Mouse (Mus musculus) gastrocnemius, adult 8-10 months (tissue): Measurements from ENCODE around the gene Tnni1. TPM values are rescaled to one million over a fixed set of nuclear protein-coding genes. Genes with fewer than 3 reads are reported as not detected.

Source experiments
- DNase-seq, 2 experiments: peaks; one replicate each; pipeline ENCODE4 v3.0.0; 2022; ENCODE audit warnings: low spot score in 2 of 2
- total RNA-seq, 4 experiments: library from RNA; stranded (reverse); gene quantifications; 2 replicates each; pipeline ENCODE4 v1.2.4; 2022

Gene Tnni1
- total RNA-seq, 4 experiments from 2014 or later: 238 to 314 (median 288) TPM

GRCm38 (mm10) chr1:135840675-135841395 lies 61.6 kb downstream of the Tnni1 start:
- no peak for DNase-seq

GRCm38 (mm10) chr1:135843519-135844262 lies 64.5 kb downstream of the Tnni1 start:
- DNase-seq: no peak

GRCm38 (mm10) chr1:135844481-135844880 lies 65.2 kb downstream of the Tnni1 start:
- no peak for DNase-seq

GRCm38 (mm10) chr1:135846632-135847031 lies 67.4 kb downstream of the Tnni1 start:
- no peak for DNase-seq

- DNase-seq: no peak
Measured at GRCm38 (mm10) chr1:135847139-135847562, 67.9 kb downstream of the Tnni1 start.

GRCm38 (mm10) chr1:135847611-135848351 lies 68.5 kb downstream of the Tnni1 start:
- DNase-seq: no peak

GRCm38 (mm10) chr1:135850722-135851512 lies 71.7 kb downstream of the Tnni1 start:
- peak in 1 of 2 experiments; percentile 14 for DNase-seq

GRCm38 (mm10) chr1:135852044-135852756 lies 73.0 kb downstream of the Tnni1 start:
- DNase-seq: no peak

GRCm38 (mm10) chr1:135853200-135853599 lies 74.0 kb downstream of the Tnni1 start:
- no peak for DNase-seq

GRCm38 (mm10) chr1:135854591-135855343 lies 75.5 kb downstream of the Tnni1 start:
- no peak for DNase-seq

GRCm38 (mm10) chr1:135855344-135855687 lies 76.1 kb downstream of the Tnni1 start:
- no peak for DNase-seq

- no peak for DNase-seq
Measured at GRCm38 (mm10) chr1:135856070-135856469, 76.8 kb downstream of the Tnni1 start.

- DNase-seq: no peak
Measured at GRCm38 (mm10) chr1:135857137-135857775, 78.0 kb downstream of the Tnni1 start.

- no peak for DNase-seq
Measured at GRCm38 (mm10) chr1:135858533-135858932, 79.3 kb downstream of the Tnni1 start.

Other genes with a start within 250 kb of the Tnni1 start
- gene Nav1, start 172.1 kb upstream of the Tnni1 start, total RNA-seq: 1 to 10 TPM; 4.3 to 8.4 (median 6.8) TPM
- gene Csrp1, start 59.4 kb upstream of the Tnni1 start, total RNA-seq: 10 to 100 TPM; 17.2 to 24.8 (median 23.2) TPM
- gene Phlda3, start 13.3 kb upstream of the Tnni1 start, total RNA-seq: 100 to 1,000 TPM; 131 to 182 (median 168) TPM
- gene Lad1, start 39.2 kb downstream of the Tnni1 start, total RNA-seq: not detected
- 1 to 10 TPM; 4.0 to 5.8 (median 4.6) TPM for gene Tnnt2, start 56.9 kb downstream of the Tnni1 start, total RNA-seq
- gene Pkp1, start 139.8 kb downstream of the Tnni1 start, total RNA-seq: under 1 TPM in 1 of 4 experiments, not detected in 3; 0.11 TPM
- gene Igfn1, start 226.9 kb downstream of the Tnni1 start, total RNA-seq: 10 to 100 TPM; 28.7 to 98.0 (median 63.2) TPM
- gene Tmem9, start 228.7 kb downstream of the Tnni1 start, total RNA-seq: 10 to 100 TPM in 1 of 4 experiments, 1 to 10 TPM in 3; 8.6 to 12.9 (median 9.6) TPM